Mouse (Mus musculus): ENCODE measurements around the gene Olfr1150-ps1. TPM values are rescaled to one million over a fixed set of nuclear protein-coding genes. Genes with fewer than 3 reads are reported as not detected.

Olfr1150-ps1 gene
- total RNA-seq (2021) = not detected
- long read RNA-seq, experiment 1 = 0 reads
- long read RNA-seq, experiment 2 = 0 reads

DNA sequence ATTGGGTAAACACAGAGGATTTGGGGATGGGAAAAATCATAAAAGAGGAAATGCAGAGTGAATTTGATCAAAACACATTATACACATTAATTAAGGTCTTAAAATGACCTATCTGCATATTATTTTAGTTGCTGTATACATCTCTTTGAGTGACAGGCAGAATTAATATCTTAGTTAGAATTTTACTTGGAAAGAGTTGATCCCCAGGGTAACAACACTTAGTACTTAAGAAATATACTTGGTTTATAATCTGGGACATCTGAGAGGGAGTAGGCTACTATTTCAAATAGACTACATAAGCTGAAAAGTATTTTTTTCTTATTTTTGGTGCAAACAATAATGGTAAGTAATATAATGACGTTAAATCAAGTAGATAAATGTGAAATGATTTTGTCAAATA is at the start of gene Olfr1150-ps1:
Olfr1150-ps1 (plus strand) TSS at position 301 of the 400 bp plus-strand sequence.
- DNase-seq = no peak

GRCm38 (mm10) chr2:87800292-87800691 is 43.5 kb upstream of the Olfr1150-ps1 start, which contains the start of gene Olfr1143:
TSS of gene Olfr1143 (plus strand) at chr2:87800592.
- DNase-seq = no peak

DNA sequence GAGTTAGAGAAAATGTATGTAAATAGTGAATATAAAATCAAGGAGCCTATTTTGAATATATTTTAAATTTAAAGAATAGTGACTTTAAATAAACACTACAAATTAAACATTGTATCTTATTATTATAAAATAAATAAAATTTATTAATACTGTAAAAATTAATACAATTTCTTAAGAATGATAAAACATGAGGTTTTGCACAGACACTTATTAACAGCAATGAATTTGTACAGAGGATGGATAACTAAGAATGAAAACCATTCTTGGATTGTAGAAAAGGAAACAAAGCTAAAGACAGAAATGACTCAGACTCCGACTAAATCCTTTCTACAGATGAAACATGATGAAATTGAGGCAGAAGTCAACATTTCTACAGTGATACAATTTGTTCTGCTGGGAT is 34.3 kb upstream of the Olfr1150-ps1 start, which contains the start of gene Olfr1145:
Olfr1145 (plus strand) TSS at position 301 of the 400 bp plus-strand sequence.
- DNase-seq = no peak

- DNase-seq = no peak
These were observed 13.6 kb upstream of the Olfr1150-ps1 start, which contains the start of gene Olfr1148 for GRCm38 (mm10) chr2:87830233-87830632. TSS of gene Olfr1148 (plus strand) at chr2:87830533.

- DNase-seq = no peak
These were observed 11.8 kb downstream of the Olfr1150-ps1 start, which contains the start of gene Olfr1151 for GRCm38 (mm10) chr2:87855562-87855961. TSS of gene Olfr1151 (plus strand) at chr2:87855862.

- DNase-seq = no peak
These were observed 22.4 kb downstream of the Olfr1150-ps1 start, which contains the start of gene Olfr1152 for GRCm38 (mm10) chr2:87866192-87866591. TSS of gene Olfr1152 (plus strand) at chr2:87866492.

GRCm38 (mm10) chr2:87894662-87895061 is 50.9 kb downstream of the Olfr1150-ps1 start, which contains the start of gene Olfr1153:
TSS of gene Olfr1153 (plus strand) at chr2:87894962.
- no peak for DNase-seq

Other genes starting within 250 kb of the Olfr1150-ps1 start
- gene Olfr1130, start 237.8 kb upstream of the Olfr1150-ps1 start, total RNA-seq (2021) = not detected
- not detected for gene Olfr1131, start 216.9 kb upstream of the Olfr1150-ps1 start, total RNA-seq (2021)
- gene Olfr1132, start 206.5 kb upstream of the Olfr1150-ps1 start, total RNA-seq (2021) = not detected
- gene Olfr1133, start 196.6 kb upstream of the Olfr1150-ps1 start, total RNA-seq (2021) = not detected
- gene Olfr1134, start 185.5 kb upstream of the Olfr1150-ps1 start, total RNA-seq (2021) = not detected
- not detected for gene Olfr1135, start 170.3 kb upstream of the Olfr1150-ps1 start, total RNA-seq (2021)
- gene Olfr1136, start 150.0 kb upstream of the Olfr1150-ps1 start, total RNA-seq (2021) = not detected
- gene Olfr1137, start 130.8 kb upstream of the Olfr1150-ps1 start, total RNA-seq (2021) = not detected
- gene Olfr1138, start 104.0 kb upstream of the Olfr1150-ps1 start, total RNA-seq (2021) = not detected
- not detected for gene Olfr1140, start 100.2 kb upstream of the Olfr1150-ps1 start, total RNA-seq (2021)
- gene Olfr1141, start 90.0 kb upstream of the Olfr1150-ps1 start, total RNA-seq (2021) = not detected
- gene Olfr152, start 64.5 kb upstream of the Olfr1150-ps1 start, total RNA-seq (2021) = not detected
- gene Olfr1143, start 43.4 kb upstream of the Olfr1150-ps1 start, total RNA-seq (2021) = not detected
- not detected for gene Olfr1145, start 34.2 kb upstream of the Olfr1150-ps1 start, total RNA-seq (2021)
- not detected for gene Olfr1148, start 13.5 kb upstream of the Olfr1150-ps1 start, total RNA-seq (2021)
- gene Olfr1151, start 11.9 kb downstream of the Olfr1150-ps1 start, total RNA-seq (2021) = not detected
- not detected for gene Olfr1152, start 22.5 kb downstream of the Olfr1150-ps1 start, total RNA-seq (2021)
- gene Olfr1153, start 51.0 kb downstream of the Olfr1150-ps1 start, total RNA-seq (2021) = not detected
- gene Olfr1154, start 61.2 kb downstream of the Olfr1150-ps1 start, total RNA-seq (2021) = not detected
- not detected for gene Olfr1155, start 101.1 kb downstream of the Olfr1150-ps1 start, total RNA-seq (2021)
- not detected for gene Olfr1156, start 109.1 kb downstream of the Olfr1150-ps1 start, total RNA-seq (2021)
- not detected for gene Olfr1157, start 124.3 kb downstream of the Olfr1150-ps1 start, total RNA-seq (2021)
- not detected for gene Olfr74, start 130.7 kb downstream of the Olfr1150-ps1 start, total RNA-seq (2021)
- gene Olfr1158, start 146.1 kb downstream of the Olfr1150-ps1 start, total RNA-seq (2021) = not detected
- gene Olfr1160, start 164.3 kb downstream of the Olfr1150-ps1 start, total RNA-seq (2021) = not detected
- not detected for gene Olfr1161, start 178.8 kb downstream of the Olfr1150-ps1 start, total RNA-seq (2021)
- gene Olfr73, start 193.7 kb downstream of the Olfr1150-ps1 start, total RNA-seq (2021) = not detected
- not detected for gene Olfr1162, start 207.1 kb downstream of the Olfr1150-ps1 start, total RNA-seq (2021)
- gene Olfr1163, start 227.8 kb downstream of the Olfr1150-ps1 start, total RNA-seq (2021) = not detected
- not detected for gene Olfr1164, start 250.0 kb downstream of the Olfr1150-ps1 start, total RNA-seq (2021)